Mouse (Mus musculus) lung, postnatal 0 days (tissue): ENCODE measurements at regions not wholly inside any gene's neighbourhood (a gene's known extent, or its start where the extent isn't known, plus 50 kb on each side); places are given as distances from the start of the nearest gene placed in this dataset.

ENCODE experiments used
- ATAC-seq: fragments of 200-750 bp; cut with Nextera tagmentation; 2 replicates; pipeline ENCODE4 v1.8.0; 2017; ENCODE audit warnings: moderate library complexity
- DNase-seq: peaks from one replicate; pipeline ENCODE4 v3.0.0-alpha.2; 2016; ENCODE audit warnings: low spot score
- H3K27ac ChIP-seq: fragments of 300-500 bp; sonication (generic); 2 replicates; pipeline ENCODE4 v1.5.1; 2014; ENCODE audit warnings: antibody characterized with exemption, mild to moderate bottlenecking, low read length, mixed read lengths
- H3K27me3 ChIP-seq: fragments of 300-500 bp; sonication (generic); replicated peaks from 2 replicates; pipeline ENCODE4 v1.6.1; 2014; ENCODE audit warnings: low read length, mixed read lengths; ENCODE audit not compliant: insufficient read depth
- H3K36me3 ChIP-seq: fragments of 300-500 bp; sonication (generic); 2 replicates; pipeline ENCODE4 v1.6.1; 2014; ENCODE audit warnings: low read length, mixed read lengths; ENCODE audit not compliant: insufficient read depth
- H3K4me1 ChIP-seq: fragments of 300-500 bp; sonication (generic); 2 replicates; pipeline ENCODE4 v1.6.1; 2014; ENCODE audit warnings: antibody characterized with exemption, low read depth, low read length, mixed read lengths; ENCODE audit not compliant: insufficient read depth
- H3K4me2 ChIP-seq: fragments of 300-500 bp; sonication (generic); replicated peaks from 2 replicates; pipeline ENCODE4 v1.6.1; 2014; ENCODE audit warnings: low read depth, mild to moderate bottlenecking, low read length, moderate library complexity, mixed read lengths
- H3K4me3 ChIP-seq: fragments of 300-500 bp; sonication (generic); 2 replicates; pipeline ENCODE4 v1.5.1; 2014; ENCODE audit warnings: low read depth, low read length
- H3K9ac ChIP-seq: fragments of 300-500 bp; sonication (generic); replicated peaks from 2 replicates; pipeline ENCODE4 v1.6.1; 2014; ENCODE audit warnings: low read depth, mild to moderate bottlenecking
- H3K9me3 ChIP-seq: fragments of 300-500 bp; sonication (generic); 2 replicates; pipeline ENCODE4 v1.6.1; 2016; ENCODE audit warnings: low read length, mixed read lengths
- CTCF ChIP-seq: IDR thresholded peaks from 2 replicates; pipeline ENCODE4 v1.5.1; 2016; ENCODE audit warnings: antibody characterized with exemption, mild to moderate bottlenecking
- EP300 ChIP-seq: IDR thresholded peaks from 2 replicates; pipeline ENCODE4 v1.6.1; 2016; ENCODE audit warnings: antibody characterized with exemption, mild to moderate bottlenecking, control low read depth
- WGBS: fragments of 180-500 bp; shearing (Covaris S2); extraction: QIAGEN DNeasy Blood & Tissue Kit; methylation state at CpG from one replicate; pipeline ENCODE4 v1.1.7; 2014; 5-methylcytosine and 5-hydroxymethylcytosine counted together

DNA sequence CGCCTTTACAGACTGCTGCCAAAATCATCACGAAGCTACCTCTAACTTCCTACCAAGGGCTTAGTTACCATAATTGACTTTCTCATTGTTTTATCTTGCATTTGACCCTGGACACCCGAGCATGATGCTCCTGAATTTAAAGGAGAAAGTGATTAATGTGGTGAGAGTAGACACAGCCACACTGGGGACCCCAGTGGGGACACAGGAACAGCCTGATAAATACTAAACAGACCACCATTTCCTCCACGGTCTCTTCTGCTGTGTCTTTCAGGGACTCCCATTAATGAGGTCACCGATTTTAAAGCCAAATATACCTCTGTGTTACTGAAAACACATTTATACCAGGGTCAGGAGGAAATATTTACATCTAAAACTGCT, 235.2 kb upstream of the Slc7a11 start:
- DNase-seq (no peak), ATAC-seq (no peak)
- TF ChIP-seq CTCF (no peak), EP300 (no peak)
- Histone ChIP-seq H3K36me3 (no peaks in the 10 kb centered on the region), H3K9ac (no peak overlapping the region), H3K27me3 (no peaks in the 10 kb centered on the region), H3K4me1 (no peaks in the 10 kb centered on the region), H3K27ac (no peak overlapping the region), H3K4me2 (no peak overlapping the region), H3K4me3 (no peak overlapping the region), H3K9me3 (no peaks in the 10 kb centered on the region)
- WGBS = 40% methylated on average over 5 of the region's 5 CpGs

DNA sequence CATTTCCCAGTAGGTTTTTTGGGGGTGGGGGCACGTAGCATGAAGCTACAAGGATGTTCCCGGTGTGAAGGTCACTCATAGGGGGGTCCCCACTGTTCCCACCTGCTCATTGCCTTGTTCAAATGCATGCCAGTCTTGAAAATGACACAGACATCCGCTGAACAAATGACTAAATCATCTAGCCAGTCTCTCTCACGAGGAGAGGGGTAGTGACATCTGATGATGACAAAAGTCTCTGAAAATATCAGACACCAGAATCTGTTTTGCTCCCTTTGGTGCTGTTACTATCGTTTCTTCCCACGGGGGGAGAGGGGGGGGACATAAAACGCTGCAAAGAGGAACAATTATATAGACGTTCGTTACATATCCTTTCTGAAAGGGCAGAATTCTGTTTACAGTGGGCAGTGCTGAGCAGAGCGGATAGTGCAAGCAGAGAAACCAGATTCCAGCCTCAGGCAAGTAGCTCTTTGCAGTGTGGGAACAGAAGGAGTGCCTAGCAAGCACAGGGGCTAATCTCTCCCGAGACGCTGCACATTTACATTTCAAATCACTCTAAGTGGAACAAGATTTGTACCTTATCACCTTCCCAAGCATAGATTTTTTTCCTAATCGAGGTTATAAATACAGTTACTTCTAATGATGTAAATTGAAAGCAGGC, 234.7 kb upstream of the Slc7a11 start:
- Histone ChIP-seq H3K4me2 (no peak overlapping the region), H3K4me1 (no peaks in the 10 kb centered on the region), H3K9me3 (no peaks in the 10 kb centered on the region), H3K36me3 (no peaks in the 10 kb centered on the region), H3K9ac (no peak overlapping the region), H3K4me3 (no peak overlapping the region), H3K27me3 (no peaks in the 10 kb centered on the region), H3K27ac (no peak overlapping the region)
- ATAC-seq (no peak), DNase-seq (no peak)
- 37% methylated on average over 13 of the region's 13 CpGs for WGBS
- TF ChIP-seq EP300 = no peak
- no peak for TF ChIP-seq CTCF

DNA sequence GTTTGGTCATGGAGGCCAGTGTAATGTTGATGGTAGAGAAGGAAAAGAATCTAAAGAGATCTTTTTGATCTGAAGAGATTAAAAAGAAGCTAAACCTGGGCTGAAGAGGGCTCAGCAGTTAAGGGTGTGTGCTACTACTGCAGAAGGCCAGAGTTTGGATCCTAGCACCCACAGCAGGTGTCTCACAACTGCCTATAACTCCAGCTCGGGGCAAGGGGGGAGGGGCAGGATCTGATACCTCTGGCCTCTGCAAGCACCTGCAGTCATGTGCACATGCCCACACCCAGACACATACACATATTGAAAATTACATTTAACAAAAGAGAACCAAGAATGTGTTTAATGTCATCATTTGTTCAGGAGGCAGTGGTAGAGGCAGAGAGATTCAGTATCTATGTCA, 232.4 kb upstream of the Slc7a11 start:
- WGBS = 57% methylated on average over 1 of the region's 1 CpGs
- ATAC-seq = no peak
- TF ChIP-seq CTCF (no peak), EP300 (no peak)

GRCm38 (mm10) chr3:50674860-50675566, 231.6 kb upstream of the Slc7a11 start:
- Histone ChIP-seq H3K27ac (no peak overlapping the region), H3K27me3 (no peaks in the 10 kb centered on the region), H3K4me3 (no peak overlapping the region), H3K4me2 (no peak overlapping the region), H3K9ac (no peak overlapping the region), H3K36me3 (no peaks in the 10 kb centered on the region), H3K9me3 (no peaks in the 10 kb centered on the region), H3K4me1 (no peaks in the 10 kb centered on the region)
- no peak for DNase-seq
- whole genome bisulfite sequencing = 71% methylated on average over 4 of the region's 4 CpGs
- no peak for TF ChIP-seq CTCF
- TF ChIP-seq EP300 = no peak
- ATAC-seq = no peak

More for the DNA sequence above, 232.4 kb upstream of the Slc7a11 start:
- DNase-seq = no peak
- Histone ChIP-seq H3K4me3 (no peak overlapping the region), H3K36me3 (no peaks in the 10 kb centered on the region), H3K9me3 (no peaks in the 10 kb centered on the region), H3K27ac (no peak overlapping the region), H3K27me3 (no peaks in the 10 kb centered on the region), H3K9ac (no peak overlapping the region), H3K4me1 (no peaks in the 10 kb centered on the region), H3K4me2 (no peak overlapping the region)

DNA sequence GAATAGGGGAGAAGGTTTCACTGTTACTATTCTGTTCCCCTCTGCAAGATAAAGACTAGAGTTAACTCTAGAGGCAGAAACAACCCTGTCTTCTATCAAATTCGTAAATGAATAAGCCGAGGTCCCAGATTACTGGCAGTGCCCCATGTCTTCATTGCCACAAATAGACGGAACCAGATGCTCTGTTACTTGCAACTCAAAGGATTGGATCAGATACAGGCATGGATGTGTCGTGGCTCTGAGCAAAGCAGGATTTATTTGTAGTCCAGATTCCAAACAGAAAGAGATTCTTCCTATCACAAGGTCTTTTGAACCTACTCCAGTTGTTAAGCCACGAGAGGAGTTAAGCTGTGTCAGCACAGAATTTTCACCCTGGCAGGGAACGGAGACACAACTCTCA, 221.9 kb upstream of the Slc7a11 start:
- TF ChIP-seq CTCF = no peak
- no peak for TF ChIP-seq EP300
- H3K9ac ChIP-seq = no peak overlapping the region
- H3K9me3 ChIP-seq = no peaks in the 10 kb centered on the region
- ATAC-seq (no peak), DNase-seq (peak; percentile 5)
- WGBS = 51% methylated on average over 6 of the region's 6 CpGs
- no peak overlapping the region for H3K27ac ChIP-seq
- H3K4me3 ChIP-seq = no peak overlapping the region
- H3K4me1 ChIP-seq = no peaks in the 10 kb centered on the region
- no peaks in the 10 kb centered on the region for H3K27me3 ChIP-seq
- no peaks in the 10 kb centered on the region for H3K36me3 ChIP-seq
- no peak overlapping the region for H3K4me2 ChIP-seq

- H3K4me2 ChIP-seq = no peak overlapping the region
- no peak overlapping the region for H3K27ac ChIP-seq
- WGBS = 65% methylated on average over 7 of the region's 7 CpGs
- no peaks in the 10 kb centered on the region for H3K4me1 ChIP-seq
- H3K4me3 ChIP-seq = no peak overlapping the region
- no peak for TF ChIP-seq EP300
- no peak for TF ChIP-seq CTCF
- H3K27me3 ChIP-seq = no peaks in the 10 kb centered on the region
- H3K9me3 ChIP-seq = no peaks in the 10 kb centered on the region
- no peak overlapping the region for H3K9ac ChIP-seq
- DNase-seq = no peak
- ATAC-seq = no peak
- H3K36me3 ChIP-seq = no peaks in the 10 kb centered on the region
Measured at GRCm38 (mm10) chr3:50660966-50661365, 217.6 kb upstream of the Slc7a11 start.
